8 mouse cellular contexts compared by ENCODE assay signal in genomic region chr3:54734411-54735246, GRCm38 (mm10). TPM values are rescaled to one million over a fixed set of nuclear protein-coding genes. Genes with fewer than 3 reads are reported as not detected.
DNase-seq lines count a peak whose midpoint lies in the region; ATAC-seq and TF ChIP-seq lines count a peak whose summit lies in the region.

No protein-coding gene starts in this region.

- peak overlapping the region; percentile 93 for H3K9ac ChIP-seq in forebrain, embryonic 12.5 days
- H3K9ac ChIP-seq in heart, postnatal 0 days (replicated peaks; ENCODE audit: low read depth, low read length), result peak overlapping the region; percentile 90
- peak overlapping the region; percentile 89 for H3K9ac ChIP-seq in liver, embryonic 14.5 days (replicated peaks)
- peak overlapping the region; percentile 92 for H3K9ac ChIP-seq in stomach, embryonic 15.5 days

- peak overlapping the region; percentile 95 for H3K4me3 ChIP-seq in E14TG2a.4 (replicated peaks; ENCODE audit: low read length)
- H3K4me3 ChIP-seq in forebrain, embryonic 12.5 days (replicated peaks), result peak overlapping the region; percentile 90
- H3K4me3 ChIP-seq in heart, postnatal 0 days (ENCODE audit: low read depth, low read length), result peak overlapping the region; percentile 76
- H3K4me3 ChIP-seq in liver, embryonic 14.5 days (ENCODE audit: insufficient read depth in 1 of 2, low read depth in 2 of 2, low read length in 2 of 2), result peak overlapping the region; percentile 76 to 82
- peak overlapping the region; percentile 72 for H3K4me3 ChIP-seq in stomach, embryonic 15.5 days (replicated peaks)

- no peaks in the 10 kb centered on the region for H3K27me3 ChIP-seq in E14TG2a.4 (ENCODE audit: insufficient read depth, low read length)
- H3K27me3 ChIP-seq in forebrain, embryonic 12.5 days, result no peaks in the 10 kb centered on the region
- no peaks in the 10 kb centered on the region for H3K27me3 ChIP-seq in heart, postnatal 0 days (ENCODE audit: control insufficient read depth, insufficient read depth, low read length)
- no peaks in the 10 kb centered on the region for H3K27me3 ChIP-seq in liver, embryonic 14.5 days (ENCODE audit: control insufficient read depth, insufficient read depth, low read length)
- no peaks in the 10 kb centered on the region for H3K27me3 ChIP-seq in stomach, embryonic 15.5 days (replicated peaks)

- no peak for TF ChIP-seq CTCF in E14TG2a.4 (conservative IDR thresholded peaks at IDR 0.05; ENCODE audit: low read length)
- TF ChIP-seq CTCF in heart, postnatal 0 days (IDR thresholded peaks at IDR 0.05; ENCODE audit: low read depth), result no peak
- TF ChIP-seq CTCF in liver, embryonic 14.5 days (IDR thresholded peaks at IDR 0.05; ENCODE audit: low read depth), result no peak

- peaks cover 54% of the 10 kb centered on the region for H3K36me3 ChIP-seq in E14TG2a.4 (ENCODE audit: insufficient read depth, low read length)
- peaks cover 38% of the 10 kb centered on the region for H3K36me3 ChIP-seq in forebrain, embryonic 12.5 days (replicated peaks)
- H3K36me3 ChIP-seq in heart, postnatal 0 days (replicated peaks; ENCODE audit: control insufficient read depth, insufficient read depth, low read length), result peaks cover 41% of the 10 kb centered on the region
- peaks cover 26% of the 10 kb centered on the region for H3K36me3 ChIP-seq in liver, embryonic 14.5 days (replicated peaks; ENCODE audit: control insufficient read depth, insufficient read depth, low read depth)
- H3K36me3 ChIP-seq in stomach, embryonic 15.5 days, result peaks cover 21% of the 10 kb centered on the region

- DNase-seq in c-Kit-positive CD71-negative TER-119-negative erythroid progenitor cells, embryonic 14.5 days (ENCODE audit: low read depth), result peak; percentile 75
- peak; percentile 67 for DNase-seq in heart, postnatal 0 days (ENCODE audit: low spot score)
- peak; percentile 87 to 93 for DNase-seq in kidney, postnatal 36 days
- DNase-seq in liver, embryonic 14.5 days (ENCODE audit: low read depth in 3 of 3, low spot score in 3 of 3), result peak; percentile 70
- DNase-seq in neural tube, embryonic 10.5 days (ENCODE audit: extremely low spot score, low spot score), result peak; percentile 90

- TF ChIP-seq EP300 in heart, postnatal 0 days (IDR thresholded peaks at IDR 0.05; ENCODE audit: low read depth), result no peak
- TF ChIP-seq EP300 in liver, embryonic 14.5 days (IDR thresholded peaks at IDR 0.05; ENCODE audit: low read depth), result no peak

- H3K9me3 ChIP-seq in E14TG2a.4 (ENCODE audit: low read length), result no peaks in the 10 kb centered on the region
- no peaks in the 10 kb centered on the region for H3K9me3 ChIP-seq in forebrain, embryonic 12.5 days
- no peaks in the 10 kb centered on the region for H3K9me3 ChIP-seq in heart, postnatal 0 days (replicated peaks; ENCODE audit: control insufficient read depth, low read length)
- H3K9me3 ChIP-seq in liver, embryonic 14.5 days (ENCODE audit: control insufficient read depth, low read length), result no peaks in the 10 kb centered on the region
- no peaks in the 10 kb centered on the region for H3K9me3 ChIP-seq in stomach, embryonic 15.5 days

- H3K27ac ChIP-seq in forebrain, embryonic 12.5 days, result peak overlapping the region; percentile 99
- peak overlapping the region; percentile 98 for H3K27ac ChIP-seq in heart, postnatal 0 days (ENCODE audit: low read depth)
- H3K27ac ChIP-seq in liver, embryonic 14.5 days, result peak overlapping the region; percentile 92
- H3K27ac ChIP-seq in stomach, embryonic 15.5 days, result peak overlapping the region; percentile 100

- ATAC-seq in forebrain, embryonic 12.5 days (ENCODE audit: low FRiP score), result peak; percentile 95
- peak; percentile 94 for ATAC-seq in heart, postnatal 0 days (ENCODE audit: insufficient read depth, low read depth)
- peak; percentile 93 for ATAC-seq in liver, embryonic 14.5 days (ENCODE audit: insufficient read depth)
- peak; percentile 92 for ATAC-seq in stomach, embryonic 15.5 days (ENCODE audit: insufficient read depth, low FRiP score, low read depth)

- peak overlapping the region; percentile 68 for H3K4me2 ChIP-seq in forebrain, embryonic 12.5 days
- H3K4me2 ChIP-seq in heart, postnatal 0 days (ENCODE audit: low read depth, low read length), result peak overlapping the region; percentile 91
- peak overlapping the region; percentile 86 for H3K4me2 ChIP-seq in liver, embryonic 14.5 days (ENCODE audit: low read depth)
- H3K4me2 ChIP-seq in stomach, embryonic 15.5 days, result peak overlapping the region; percentile 73

- peaks cover 22% of the 10 kb centered on the region for H3K4me1 ChIP-seq in E14TG2a.4 (replicated peaks; ENCODE audit: low read depth, low read length)
- H3K4me1 ChIP-seq in forebrain, embryonic 12.5 days, result peaks cover 11% of the 10 kb centered on the region
- H3K4me1 ChIP-seq in heart, postnatal 0 days (ENCODE audit: control insufficient read depth, insufficient read depth), result peaks cover 12% of the 10 kb centered on the region; the same call in 1 of the 2 replicates
- peaks cover 4 to 12% of the 10 kb centered on the region in 2 experiments; a peak in 3 of 4 replicates for H3K4me1 ChIP-seq in liver, embryonic 14.5 days (replicated peaks; ENCODE audit: control insufficient read depth in 2 of 2, insufficient read depth in 2 of 2, low read length in 1 of 2)
- H3K4me1 ChIP-seq in stomach, embryonic 15.5 days, result 0 out of 2 replicates have a peak, but pooled peaks cover 2% of the 10 kb centered on the region

- under 1% methylated on average over 84 of the region's 84 CpGs for WGBS in forebrain, embryonic 12.5 days
- WGBS in heart, postnatal 0 days, result under 1% methylated on average over 79 of the region's 84 CpGs
- WGBS in liver, embryonic 14.5 days (ENCODE audit: insufficient replicate concordance), result under 1% methylated on average over 83 of the region's 84 CpGs
- whole genome bisulfite sequencing in stomach, embryonic 15.5 days, result under 1% methylated on average over 83 of the region's 84 CpGs

RNA-seq across cellular contexts. Expression of gene Exosc8, which starts 0.6 kb away (rescaled TPM):
- 122 and 125 TPM in 2 replicates for polyA plus RNA-seq in forebrain, embryonic 12.5 days (2016; fragmentation: Nextera tagmentation; extraction: Ambion mirVana)
- 18.8 and 44.5 TPM in 2 replicates for total RNA-seq in heart, postnatal 0 days (2014; rRNA removed; ENCODE audit: low replicate concordance)
- polyA plus RNA-seq in heart, postnatal 0 days (2015; fragmentation: Nextera tagmentation; extraction: Ambion mirVana), result 33.9 and 36.5 TPM in 2 replicates
- 45.6 and 64.1 TPM in 2 replicates for polyA plus RNA-seq in liver, embryonic 14.5 days (2012; rRNA removed)
- 84.5 and 89.8 TPM in 2 replicates for polyA plus RNA-seq in liver, embryonic 14.5 days (2014; fragmentation: Nextera tagmentation; extraction: Ambion mirVana)
- 104 and 109 TPM in 2 replicates for polyA plus RNA-seq in stomach, embryonic 15.5 days (2015; fragmentation: Nextera tagmentation; extraction: Ambion mirVana)

RNA-seq across cellular contexts. Expression of gene Alg5, which starts 0.7 kb away (rescaled TPM):
- polyA plus RNA-seq in forebrain, embryonic 12.5 days (2016; fragmentation: Nextera tagmentation; extraction: Ambion mirVana), result 43.1 and 43.4 TPM in 2 replicates
- 10.4 and 26.9 TPM in 2 replicates for total RNA-seq in heart, postnatal 0 days (2014; rRNA removed; ENCODE audit: low replicate concordance)
- polyA plus RNA-seq in heart, postnatal 0 days (2015; fragmentation: Nextera tagmentation; extraction: Ambion mirVana), result 37.3 and 41.3 TPM in 2 replicates
- 8.2 and 12.2 TPM in 2 replicates for polyA plus RNA-seq in liver, embryonic 14.5 days (2012; rRNA removed)
- polyA plus RNA-seq in liver, embryonic 14.5 days (2014; fragmentation: Nextera tagmentation; extraction: Ambion mirVana), result 25.4 and 29.3 TPM in 2 replicates
- 63.8 and 65.6 TPM in 2 replicates for polyA plus RNA-seq in stomach, embryonic 15.5 days (2015; fragmentation: Nextera tagmentation; extraction: Ambion mirVana)

RNA-seq across cellular contexts. Expression of gene Gm21958, which starts 20.5 kb away (rescaled TPM):
- polyA plus RNA-seq in forebrain, embryonic 12.5 days (2016; fragmentation: Nextera tagmentation; extraction: Ambion mirVana), result 1.3 and 2.0 TPM in 2 replicates
- total RNA-seq in heart, postnatal 0 days (2014; rRNA removed; ENCODE audit: low replicate concordance), result not detected in 2 replicates
- polyA plus RNA-seq in heart, postnatal 0 days (2015; fragmentation: Nextera tagmentation; extraction: Ambion mirVana), result not detected in 2 replicates
- polyA plus RNA-seq in liver, embryonic 14.5 days (2012; rRNA removed), result not detected in 2 replicates
- not detected in 2 replicates for polyA plus RNA-seq in liver, embryonic 14.5 days (2014; fragmentation: Nextera tagmentation; extraction: Ambion mirVana)
- polyA plus RNA-seq in stomach, embryonic 15.5 days (2015; fragmentation: Nextera tagmentation; extraction: Ambion mirVana), result 0.79 TPM in 1 of 2 replicates, not detected in the other

RNA-seq across cellular contexts. Expression of gene Smad9, which starts 20.8 kb away (rescaled TPM):
- polyA plus RNA-seq in forebrain, embryonic 12.5 days (2016; fragmentation: Nextera tagmentation; extraction: Ambion mirVana), result 0.17 and 0.24 TPM in 2 replicates
- total RNA-seq in heart, postnatal 0 days (2014; rRNA removed; ENCODE audit: low replicate concordance), result 0.69 and 1.0 TPM in 2 replicates
- polyA plus RNA-seq in heart, postnatal 0 days (2015; fragmentation: Nextera tagmentation; extraction: Ambion mirVana), result 0.27 and 0.30 TPM in 2 replicates
- polyA plus RNA-seq in liver, embryonic 14.5 days (2012; rRNA removed), result 0.05 and 0.07 TPM in 2 replicates
- polyA plus RNA-seq in liver, embryonic 14.5 days (2014; fragmentation: Nextera tagmentation; extraction: Ambion mirVana), result 0.04 TPM in 1 of 2 replicates, not detected in the other
- 1.2 and 1.3 TPM in 2 replicates for polyA plus RNA-seq in stomach, embryonic 15.5 days (2015; fragmentation: Nextera tagmentation; extraction: Ambion mirVana)

RNA-seq across cellular contexts. Expression of gene Supt20, which starts 42.0 kb away (rescaled TPM):
- polyA plus RNA-seq in forebrain, embryonic 12.5 days (2016; fragmentation: Nextera tagmentation; extraction: Ambion mirVana), result 122 and 127 TPM in 2 replicates
- total RNA-seq in heart, postnatal 0 days (2014; rRNA removed; ENCODE audit: low replicate concordance), result 27.0 and 31.4 TPM in 2 replicates
- 30.5 and 31.2 TPM in 2 replicates for polyA plus RNA-seq in heart, postnatal 0 days (2015; fragmentation: Nextera tagmentation; extraction: Ambion mirVana)
- polyA plus RNA-seq in liver, embryonic 14.5 days (2012; rRNA removed), result 22.3 and 23.5 TPM in 2 replicates
- 23.9 and 24.6 TPM in 2 replicates for polyA plus RNA-seq in liver, embryonic 14.5 days (2014; fragmentation: Nextera tagmentation; extraction: Ambion mirVana)
- polyA plus RNA-seq in stomach, embryonic 15.5 days (2015; fragmentation: Nextera tagmentation; extraction: Ambion mirVana), result 81.1 and 85.0 TPM in 2 replicates

Comparison
In these comparisons a context has a peak if more than half of its experiments do, and no peak if none do; other contexts are left out.
1. Peak in every context shown above with its lines: DNase-seq, ATAC-seq, H3K4me3 ChIP-seq and H3K27ac ChIP-seq.